Mouse (Mus musculus) left cerebral cortex, postnatal 36 days (tissue): ENCODE data around the gene Msl3. TPM values are rescaled to one million over a fixed set of nuclear protein-coding genes. Genes with fewer than 3 reads are reported as not detected.

Experiments used
- total RNA-seq, 2 experiments: library from RNA; stranded (reverse); gene quantifications; 2 replicates each; pipeline ENCODE4 v1.2.3; 2021

Gene Msl3
- total RNA-seq, 2 experiments from 2014 or later: 25.4 to 25.6 TPM

Other genes starting within 250 kb of the Msl3 start
- 10 to 100 TPM; 41.6 to 50.6 TPM for gene Frmpd4, start 96.7 kb downstream of the Msl3 start, total RNA-seq
- 10 to 100 TPM in 1 of 2 experiments, 1 to 10 TPM in 1; 6.4 to 10.5 TPM for gene Arhgap6, start 121.2 kb upstream of the Msl3 start, total RNA-seq